Mouse (Mus musculus) c-Kit-positive CD71-positive TER-119-positive erythroid progenitor cells, embryonic 14.5 days (primary cell): ENCODE results near the gene Focad.

ENCODE experiments used
- DNase-seq: peaks from one replicate; pipeline ENCODE4 v3.0.0-alpha.2; 2013; ENCODE audit warnings: low spot score

Gene Focad

GRCm38 (mm10) chr4:88156961-88157360 lies 62.5 kb downstream of the Focad start:
- DNase-seq: no peak

- no peak for DNase-seq
Observed at GRCm38 (mm10) chr4:88157644-88158043, 63.2 kb downstream of the Focad start.

GRCm38 (mm10) chr4:88159256-88159655 lies 64.8 kb downstream of the Focad start:
- DNase-seq: no peak

GRCm38 (mm10) chr4:88159700-88160099 lies 65.3 kb downstream of the Focad start:
- DNase-seq: no peak

GRCm38 (mm10) chr4:88163511-88164247 lies 69.2 kb downstream of the Focad start:
- DNase-seq: no peak

GRCm38 (mm10) chr4:88167008-88167862 lies 72.8 kb downstream of the Focad start:
- DNase-seq: peak; percentile 17

- DNase-seq: no peak
Observed at GRCm38 (mm10) chr4:88175058-88175974, 80.9 kb downstream of the Focad start.

GRCm38 (mm10) chr4:88179296-88179695 lies 84.9 kb downstream of the Focad start:
- DNase-seq: no peak

- DNase-seq: no peak
Observed at GRCm38 (mm10) chr4:88184293-88184692, 89.9 kb downstream of the Focad start.

GRCm38 (mm10) chr4:88185872-88186426 lies 91.5 kb downstream of the Focad start:
- no peak for DNase-seq

GRCm38 (mm10) chr4:88187649-88188048 lies 93.2 kb downstream of the Focad start:
- no peak for DNase-seq

- no peak for DNase-seq
Observed at GRCm38 (mm10) chr4:88189495-88189894, 95.1 kb downstream of the Focad start.

GRCm38 (mm10) chr4:88194256-88194655 lies 99.8 kb downstream of the Focad start:
- DNase-seq: no peak

GRCm38 (mm10) chr4:88195898-88196495 lies 101.6 kb downstream of the Focad start:
- DNase-seq: no peak

- DNase-seq: no peak
Observed at GRCm38 (mm10) chr4:88196500-88196912, 102.1 kb downstream of the Focad start.

GRCm38 (mm10) chr4:88197244-88197643 lies 102.8 kb downstream of the Focad start:
- DNase-seq: no peak

- no peak for DNase-seq
Observed at GRCm38 (mm10) chr4:88199186-88199585, 104.8 kb downstream of the Focad start.

- DNase-seq: no peak
Observed at GRCm38 (mm10) chr4:88201047-88201446, 106.6 kb downstream of the Focad start.

- DNase-seq: no peak
Observed at GRCm38 (mm10) chr4:88208676-88209075, 114.2 kb downstream of the Focad start.

GRCm38 (mm10) chr4:88209351-88209814 lies 115.0 kb downstream of the Focad start:
- no peak for DNase-seq

- no peak for DNase-seq
Observed at GRCm38 (mm10) chr4:88210602-88211001, 116.2 kb downstream of the Focad start.
